Mouse (Mus musculus) adrenal gland, adult 8-10 months (tissue): ENCODE data around the gene Ston1. TPM values are rescaled to one million over a fixed set of nuclear protein-coding genes. Genes with fewer than 3 reads are reported as not detected.

Source experiments
- DNase-seq: peaks from one replicate; pipeline ENCODE4 v3.0.0; 2022
- total RNA-seq, 4 experiments: library from RNA; stranded (reverse); gene quantifications; 2 replicates each; pipeline ENCODE4 v1.2.4; 2022

Ston1 gene
- total RNA-seq, 4 experiments from 2014 or later: 32.2 to 49.3 (median 41.6) TPM

GRCm38 (mm10) chr17:88588228-88588627, 9.3 kb upstream of the Ston1 start:
- DNase-seq: no peak

DNA sequence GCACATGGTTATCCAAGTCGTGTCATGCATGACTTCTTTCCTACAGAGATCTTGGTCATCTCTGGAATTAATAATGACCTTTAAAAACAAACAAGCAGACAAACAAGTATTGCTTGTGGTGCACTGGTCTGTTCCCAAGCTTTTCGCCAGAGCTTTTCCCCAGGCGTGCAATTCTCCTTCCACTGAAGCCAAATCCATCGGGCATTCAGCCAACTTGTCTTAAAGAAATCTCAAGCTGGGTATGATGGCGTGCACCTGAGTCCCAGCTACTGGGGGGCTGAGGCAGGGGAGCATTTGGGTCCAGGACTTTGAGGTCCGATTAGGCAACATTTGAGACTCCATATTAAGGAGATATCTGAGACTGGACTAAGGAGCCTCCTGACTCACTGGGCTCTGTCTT, 7.2 kb upstream of the Ston1 start:
- DNase-seq: no peak

DNA sequence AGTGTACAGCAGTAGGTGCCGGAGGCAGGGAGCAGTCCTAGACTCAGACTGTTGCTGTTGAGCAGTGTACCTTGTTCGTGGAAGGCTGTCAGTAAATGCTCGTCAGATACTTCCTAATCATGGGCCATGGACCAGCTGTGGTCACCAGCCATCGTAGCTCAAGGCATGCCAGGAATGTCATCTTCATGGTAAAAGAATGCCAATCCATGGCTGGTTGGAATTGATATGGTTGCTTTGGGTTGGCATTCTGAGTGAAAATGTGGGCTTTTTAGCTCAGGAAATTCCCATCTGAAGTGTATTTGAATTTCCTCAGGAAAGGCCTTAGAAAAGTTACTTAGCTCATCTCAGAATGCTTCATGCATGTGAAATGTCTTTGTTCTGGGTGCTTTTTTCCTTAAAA, 2.4 kb upstream of the Ston1 start:
- DNase-seq: no peak

DNA sequence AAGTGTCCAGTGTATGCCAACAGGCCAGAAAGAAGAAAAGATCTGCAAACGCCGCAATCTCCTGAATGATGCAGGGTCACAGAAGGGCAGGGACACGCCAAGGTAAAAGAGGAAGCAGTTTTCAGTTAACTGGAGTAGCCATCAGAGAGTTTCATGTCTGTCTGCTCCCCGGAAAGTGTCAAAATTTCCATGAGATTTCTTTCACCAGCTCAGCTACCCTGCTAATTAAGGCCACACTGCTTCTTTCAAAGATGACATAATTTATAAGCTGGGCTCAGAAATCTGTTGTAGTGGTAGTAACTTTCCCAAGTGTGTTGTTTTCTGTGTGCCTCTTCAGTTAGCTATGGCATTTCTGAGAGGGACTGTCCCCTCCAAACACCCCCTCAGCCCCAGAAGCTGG, 1.4 kb upstream of the Ston1 start:
- no peak for DNase-seq

DNA sequence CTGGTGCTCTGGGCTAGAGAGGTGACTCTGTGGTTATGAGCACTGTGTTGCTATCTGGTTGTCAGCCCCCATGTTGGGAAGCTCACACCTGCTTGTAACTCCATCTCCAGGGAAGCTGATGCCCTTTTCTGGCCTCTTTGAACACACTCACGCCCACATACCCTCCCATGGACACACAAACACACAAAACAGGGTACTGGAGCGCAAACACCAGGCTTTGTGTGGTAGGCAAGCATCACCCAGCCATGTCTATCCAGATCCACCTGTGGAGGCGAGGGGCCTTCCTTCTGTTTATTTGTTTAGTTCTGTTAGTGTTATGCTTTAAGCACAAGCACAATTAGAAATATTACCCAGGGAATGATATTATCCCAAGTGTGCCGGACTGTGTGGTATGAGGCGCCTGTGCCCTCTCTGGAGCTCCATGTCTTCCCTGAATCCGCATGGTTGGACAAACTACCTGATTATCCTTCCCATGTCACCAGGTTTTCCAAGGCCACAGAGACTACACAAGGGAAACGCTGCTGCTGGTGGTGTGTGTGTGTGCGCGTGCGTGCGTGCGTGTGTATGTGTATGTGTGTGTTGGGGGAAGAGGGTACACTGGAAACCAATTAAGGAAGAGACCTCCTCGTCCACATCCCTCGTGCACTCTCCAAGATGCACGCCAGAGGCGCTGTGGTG, 801 bp upstream of the Ston1 start:
- DNase-seq: no peak

DNA sequence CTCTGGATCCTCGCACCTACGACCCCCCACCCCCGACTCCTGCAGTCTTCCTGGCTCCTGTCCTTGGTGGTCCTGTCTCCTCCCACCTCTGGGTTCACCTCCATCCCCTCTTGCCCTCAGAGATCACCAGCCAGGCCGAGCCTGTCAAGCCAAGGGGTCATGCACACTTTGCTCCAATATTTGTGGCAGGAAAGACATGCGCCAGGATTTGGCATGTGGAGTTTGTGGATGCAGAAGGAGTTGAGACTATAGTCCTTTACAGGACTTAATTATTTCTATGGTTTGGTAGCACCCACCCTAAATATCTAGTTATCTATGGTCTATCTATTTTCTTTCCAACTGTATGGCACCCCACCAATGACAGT, 554 bp downstream of the Ston1 start:
- no peak for DNase-seq

DNA sequence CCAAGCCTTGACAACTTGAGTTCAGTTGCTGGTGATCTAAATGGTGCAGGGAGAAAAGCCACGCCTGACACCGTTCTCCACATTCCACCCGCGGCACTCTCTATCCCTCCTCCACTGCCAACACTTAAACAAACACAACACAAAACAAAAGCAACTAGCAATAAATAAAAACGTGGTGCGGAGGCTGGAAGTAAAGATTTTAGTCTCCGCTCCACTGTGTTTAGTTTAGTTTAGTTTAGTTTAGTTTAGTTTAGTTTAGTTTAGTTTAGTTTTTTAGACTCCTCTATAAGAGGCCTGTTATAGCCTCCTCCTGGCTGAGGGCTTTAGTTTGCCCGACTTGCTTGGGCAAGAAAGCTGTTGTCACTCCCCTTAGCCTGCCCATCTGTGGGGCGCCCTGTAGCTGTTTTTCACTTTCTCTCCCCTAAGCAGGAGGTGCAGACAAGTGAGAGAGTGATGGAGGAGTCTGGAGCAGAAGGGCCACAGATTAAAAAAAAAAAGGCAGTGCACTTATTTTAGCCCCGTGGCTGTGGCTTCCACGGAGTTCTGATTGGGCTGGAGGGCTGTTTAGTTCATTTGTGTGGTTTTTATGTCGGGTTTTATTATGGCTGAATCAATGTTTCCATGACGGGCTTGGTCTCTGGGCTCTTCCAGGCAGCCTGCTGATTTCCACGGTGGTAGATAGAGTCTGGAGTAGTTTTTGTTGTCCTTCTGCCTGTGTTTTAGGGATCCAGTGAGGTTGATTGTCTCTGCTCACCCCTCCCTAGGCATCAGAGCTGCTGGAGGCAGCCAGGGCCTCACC, 1.3 kb downstream of the Ston1 start:
- DNase-seq: no peak

- DNase-seq: no peak
These were observed 3.1 kb downstream of the Ston1 start for GRCm38 (mm10) chr17:88600492-88601026.

DNA sequence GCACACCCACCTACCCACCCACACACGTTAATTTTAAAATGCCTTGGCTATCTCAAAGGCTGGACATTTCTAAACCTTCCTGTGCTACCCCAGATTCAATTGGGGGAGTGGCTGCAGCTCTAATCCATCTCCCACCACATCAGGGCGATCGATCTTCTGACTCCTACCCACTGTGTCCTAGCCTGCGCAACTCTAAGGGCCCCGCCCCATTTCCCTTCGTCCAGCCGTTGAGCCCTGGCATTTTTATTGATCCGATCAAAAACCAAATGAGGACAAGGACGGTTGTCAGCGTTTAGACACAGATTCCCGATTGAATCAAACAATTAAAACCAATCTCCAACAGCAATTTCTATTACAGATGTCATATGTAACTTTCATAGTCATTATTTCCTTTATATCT, 6.5 kb downstream of the Ston1 start:
- DNase-seq: no peak

GRCm38 (mm10) chr17:88606056-88606455, 8.6 kb downstream of the Ston1 start:
- no peak for DNase-seq

DNA sequence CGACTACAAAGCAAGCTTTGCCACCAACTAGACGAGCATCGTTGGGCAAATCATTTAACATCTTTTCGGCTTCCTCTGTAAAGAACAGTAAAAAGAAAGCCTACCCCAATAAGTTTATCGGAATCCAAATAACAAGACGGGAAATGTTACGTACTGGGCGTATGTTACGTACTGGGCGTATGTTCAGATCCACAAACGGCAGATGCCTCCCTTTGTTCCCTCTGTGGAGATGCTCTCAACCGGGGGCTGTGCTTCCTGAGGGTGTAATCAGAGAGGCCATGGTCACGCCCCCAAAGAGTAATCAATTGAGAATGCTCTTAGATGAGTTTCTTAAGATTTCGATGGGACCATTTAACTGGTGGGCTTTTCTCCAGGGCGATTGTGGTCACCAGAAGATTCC, 11.9 kb downstream of the Ston1 start:
- DNase-seq: no peak

- no peak for DNase-seq
These were observed 13.6 kb downstream of the Ston1 start for GRCm38 (mm10) chr17:88611057-88611456.

DNA sequence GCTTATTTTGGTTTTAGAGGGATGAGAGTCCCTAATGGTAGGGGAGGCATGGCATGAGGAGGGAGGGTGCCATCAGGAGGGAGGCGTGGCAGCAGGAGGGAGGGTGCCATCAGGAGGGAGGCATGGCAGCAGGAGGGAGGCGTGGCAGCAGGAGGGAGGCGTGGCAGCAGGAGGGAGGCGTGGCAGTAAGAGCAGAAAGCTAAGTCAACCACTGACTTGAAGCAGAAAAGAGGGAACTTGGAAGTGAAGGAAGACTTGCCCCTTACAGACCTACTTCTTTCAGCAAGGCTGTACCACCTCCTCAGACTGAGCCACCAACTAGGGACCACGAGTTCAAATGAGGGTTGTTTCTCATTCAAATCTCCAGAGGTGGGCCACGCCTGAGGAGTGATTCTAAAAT, 15.7 kb downstream of the Ston1 start:
- no peak for DNase-seq

- DNase-seq: no peak
These were observed 16.2 kb downstream of the Ston1 start for GRCm38 (mm10) chr17:88613721-88614120.

GRCm38 (mm10) chr17:88614234-88614633, 16.8 kb downstream of the Ston1 start:
- no peak for DNase-seq

GRCm38 (mm10) chr17:88614733-88615132, 17.2 kb downstream of the Ston1 start:
- no peak for DNase-seq

- DNase-seq: no peak
These were observed 18.1 kb downstream of the Ston1 start for GRCm38 (mm10) chr17:88615492-88616155.

DNA sequence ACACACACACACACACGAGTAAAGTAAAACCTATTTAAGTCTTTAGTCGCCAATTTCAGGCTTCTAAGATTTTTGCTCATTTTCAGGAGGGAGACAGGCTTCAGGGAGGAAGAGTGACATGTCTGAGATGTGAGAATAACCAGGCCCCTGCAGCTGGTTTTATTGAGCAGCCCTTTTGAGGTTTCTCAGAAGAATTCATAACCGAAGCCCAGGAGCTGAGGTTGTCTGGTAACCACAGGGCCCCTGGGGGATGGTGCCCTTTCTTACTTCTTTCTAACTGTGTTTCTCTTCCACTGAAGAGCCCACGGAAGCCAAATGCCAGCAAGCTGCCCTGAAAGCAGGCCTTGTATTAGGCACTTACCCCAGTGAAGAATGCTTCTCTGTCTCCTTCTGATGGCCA, 23.5 kb downstream of the Ston1 start:
- no peak for DNase-seq

DNA sequence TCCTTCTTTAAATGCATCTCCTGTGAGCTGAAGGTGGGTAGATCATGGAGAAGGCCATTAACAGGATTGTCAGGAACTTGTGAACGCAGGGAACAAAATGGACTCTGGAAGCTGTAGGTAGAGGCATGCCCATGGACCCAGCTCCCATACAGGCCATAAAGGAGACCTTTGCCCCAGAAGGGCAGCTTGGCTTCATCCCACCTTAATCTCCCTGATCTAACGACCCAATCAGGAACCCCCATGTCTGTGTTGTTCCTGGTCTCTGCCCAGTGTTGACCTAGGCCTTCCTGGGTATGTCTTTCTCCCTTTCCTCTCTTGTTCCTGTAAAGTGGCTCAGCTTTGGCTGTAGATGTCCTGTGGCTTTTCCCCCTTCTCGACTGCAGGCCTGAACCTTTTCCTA, 23.9 kb downstream of the Ston1 start:
- DNase-seq: no peak

GRCm38 (mm10) chr17:88622711-88623110, 25.2 kb downstream of the Ston1 start:
- no peak for DNase-seq

GRCm38 (mm10) chr17:88624386-88624785, 26.9 kb downstream of the Ston1 start:
- DNase-seq: no peak

DNA sequence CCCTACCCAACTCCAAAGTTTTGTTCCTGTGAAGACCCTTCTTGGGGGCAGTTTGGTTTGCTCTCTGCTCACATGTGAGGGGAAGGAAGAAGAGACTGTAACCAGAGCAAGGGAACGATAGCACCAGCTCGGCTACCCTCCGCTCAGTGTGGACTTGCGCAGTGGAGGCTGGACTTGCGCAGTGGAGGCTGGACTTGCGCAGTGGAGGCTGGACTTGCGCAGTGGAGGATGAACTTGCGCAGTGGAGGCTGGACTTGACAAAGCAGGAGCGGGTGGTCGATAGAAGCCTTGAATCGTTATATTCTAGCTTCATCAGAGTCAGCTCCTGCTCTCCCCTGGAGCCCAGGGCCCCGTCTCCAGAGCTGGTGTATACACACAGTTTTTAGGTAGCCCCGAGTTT, 27.9 kb downstream of the Ston1 start:
- no peak for DNase-seq

GRCm38 (mm10) chr17:88625931-88626330, 28.4 kb downstream of the Ston1 start:
- DNase-seq: no peak
